Mouse (Mus musculus) olfactory bulb, adult 2 months (tissue): ENCODE measurements around the gene Kcnv2. TPM values are rescaled to one million over a fixed set of nuclear protein-coding genes. Genes with fewer than 3 reads are reported as not detected.

ENCODE experiments used
- H3K27ac ChIP-seq: fragments of 200-500 bp; 2 replicates; pipeline ENCODE4 v1.5.1; 2012; ENCODE audit warnings: low read depth, low read length; ENCODE audit not compliant: insufficient read depth
- H3K4me1 ChIP-seq: fragments of 200-500 bp; 2 replicates; pipeline ENCODE4 v1.6.1; 2012; ENCODE audit warnings: low read length; ENCODE audit not compliant: control insufficient read depth, insufficient read depth
- H3K4me3 ChIP-seq: fragments of 200-500 bp; 2 replicates; pipeline ENCODE4 v1.5.1; 2012; ENCODE audit warnings: mild to moderate bottlenecking, low read depth, low read length, moderate library complexity; ENCODE audit not compliant: insufficient read depth
- CTCF ChIP-seq: fragments of 200-500 bp; IDR thresholded peaks from 2 replicates; pipeline ENCODE4 v1.5.1; 2012; ENCODE audit warnings: low read depth, mild to moderate bottlenecking, low read length, moderate library complexity; ENCODE audit not compliant: insufficient read depth
- POLR2A ChIP-seq: fragments of 200-500 bp; IDR thresholded peaks from 2 replicates; pipeline ENCODE4 v1.6.1; 2012; ENCODE audit warnings: mild to moderate bottlenecking, low read depth, low read length, moderate library complexity; ENCODE audit not compliant: insufficient read depth
- WGBS: fragments of 180-500 bp; shearing (Covaris S2); methylation state at CpG from one replicate; pipeline ENCODE4 v1.1.7; 2018; 5-methylcytosine and 5-hydroxymethylcytosine counted together
- polyA plus RNA-seq: library from polyadenylated mRNA; stranded (reverse); fragments of >200 nt; gene quantifications from 2 replicates; pipeline ENCODE4 v1.2.4, GENCODE M21; 2012; ENCODE audit warnings: low replicate concordance; ENCODE audit not compliant: missing spikeins, insufficient read depth, insufficient read length

Gene Kcnv2
- polyA plus RNA-seq, 1 experiment = not detected

DNA sequence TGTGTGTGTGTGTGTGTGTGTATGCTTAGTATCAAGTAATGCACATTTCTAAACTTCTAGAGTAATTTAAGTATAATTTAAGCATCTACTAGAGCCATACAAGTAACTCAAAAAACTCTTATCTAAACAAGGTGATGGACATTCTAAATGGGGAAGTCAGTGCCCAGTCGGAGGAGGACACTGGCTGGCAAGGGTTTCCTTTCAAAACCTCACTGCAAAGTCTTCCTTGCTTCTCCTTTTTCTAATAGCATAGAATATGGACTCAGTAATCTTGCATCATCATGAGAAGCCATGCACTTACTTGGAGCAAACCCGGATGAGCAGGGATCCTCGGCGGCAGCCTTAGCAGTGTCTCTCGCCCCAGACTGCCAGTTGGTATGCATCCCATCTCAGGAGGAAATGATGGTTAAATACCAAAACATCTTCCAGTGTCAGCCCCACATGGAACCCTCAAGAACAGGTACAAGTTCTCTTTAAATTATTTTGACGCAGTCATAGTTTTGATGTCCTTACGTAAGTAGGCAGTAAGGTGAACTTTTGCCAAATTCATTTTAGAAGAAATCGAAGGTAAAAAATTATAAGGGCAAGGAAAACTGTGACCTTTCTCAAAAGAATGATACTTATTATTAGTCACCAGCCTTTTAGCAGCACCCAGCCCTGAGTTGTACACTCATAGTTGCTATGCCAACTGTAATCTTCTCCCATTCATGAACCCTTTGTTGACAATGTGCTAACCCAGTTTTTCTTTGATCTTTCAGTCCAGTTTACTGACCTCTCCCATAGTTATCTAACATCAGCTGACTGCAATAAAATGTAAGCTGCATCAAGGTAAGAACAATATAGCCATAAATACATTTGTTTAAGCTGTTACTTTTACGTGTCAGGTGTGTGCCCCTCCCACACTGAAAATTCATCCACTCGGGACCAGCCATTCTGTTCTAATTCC, 5.8 kb upstream of the Kcnv2 start:
- WGBS = 83% methylated on average over 10 of the region's 10 CpGs
- TF ChIP-seq POLR2A = no peak
- TF ChIP-seq CTCF = no peak
- Histone ChIP-seq H3K27ac (no peak overlapping the region), H3K4me3 (no peak overlapping the region), H3K4me1 (no peaks in the 10 kb centered on the region)

DNA sequence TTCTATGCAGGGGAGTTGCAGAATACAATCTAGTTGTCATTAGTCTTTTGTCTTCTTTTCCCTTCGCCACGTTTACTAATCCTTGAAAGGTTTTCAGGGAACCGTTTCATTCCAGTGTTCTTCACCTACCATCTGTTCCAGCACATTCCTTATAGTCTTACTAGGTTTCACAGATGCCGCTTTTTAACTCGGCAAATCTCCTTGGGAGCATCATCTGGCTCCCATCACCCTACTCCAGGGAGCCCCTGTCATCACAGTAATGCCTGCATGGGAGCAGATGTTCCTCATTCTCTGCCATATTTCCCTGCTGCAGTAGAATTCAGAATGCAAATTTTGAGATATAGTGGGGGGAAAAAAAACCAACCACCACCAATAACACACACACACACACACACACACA, 5.1 kb upstream of the Kcnv2 start:
- WGBS = 59% methylated on average over 5 of the region's 5 CpGs
- Histone ChIP-seq H3K4me1 (no peaks in the 10 kb centered on the region), H3K27ac (no peak overlapping the region), H3K4me3 (no peak overlapping the region)
- no peak for TF ChIP-seq CTCF
- no peak for TF ChIP-seq POLR2A

GRCm38 (mm10) chr19:27322911-27323627, 681 bp downstream of the Kcnv2 start:
- Histone ChIP-seq H3K4me1 (no peaks in the 10 kb centered on the region), H3K4me3 (no peak overlapping the region), H3K27ac (no peak overlapping the region)
- TF ChIP-seq CTCF (no peak), POLR2A (no peak)
- WGBS = 97% methylated on average over 42 of the region's 42 CpGs

- WGBS = 94% methylated on average over 6 of the region's 6 CpGs
- Histone ChIP-seq H3K27ac (no peak overlapping the region), H3K4me1 (no peaks in the 10 kb centered on the region), H3K4me3 (no peak overlapping the region)
- TF ChIP-seq CTCF = no peak
- no peak for TF ChIP-seq POLR2A
Observed at GRCm38 (mm10) chr19:27325558-27325957, 3.2 kb downstream of the Kcnv2 start.

- no peaks in the 10 kb centered on the region for H3K4me1 ChIP-seq
- TF ChIP-seq POLR2A = no peak
- TF ChIP-seq CTCF = no peak
- no peak overlapping the region for H3K27ac ChIP-seq
- 96% methylated on average over 6 of the region's 6 CpGs for WGBS
- H3K4me3 ChIP-seq = no peak overlapping the region
Observed at GRCm38 (mm10) chr19:27327569-27327968, 5.2 kb downstream of the Kcnv2 start.

DNA sequence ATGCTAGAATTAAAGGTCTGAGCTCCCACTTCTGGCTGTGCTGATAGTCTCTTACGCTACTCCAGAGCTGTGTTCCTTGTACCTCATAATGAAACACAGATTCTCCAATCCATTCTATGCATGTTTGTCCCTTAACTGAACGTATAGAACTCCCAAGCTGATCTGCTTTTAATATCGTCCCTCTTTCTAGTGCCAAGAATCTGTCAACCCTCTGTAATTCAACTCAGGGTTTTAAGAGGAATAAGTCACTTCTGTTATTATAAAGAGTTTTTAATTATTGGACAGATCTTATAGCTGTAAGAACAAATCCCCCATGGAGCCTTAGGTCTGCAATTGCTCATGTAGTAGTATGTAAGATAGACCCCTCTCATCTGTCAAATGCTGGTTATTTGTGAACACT, 5.8 kb downstream of the Kcnv2 start:
- no peak overlapping the region for H3K4me3 ChIP-seq
- no peak for TF ChIP-seq CTCF
- TF ChIP-seq POLR2A = no peak
- WGBS = 94% methylated on average over 3 of the region's 3 CpGs
- no peaks in the 10 kb centered on the region for H3K4me1 ChIP-seq
- no peak overlapping the region for H3K27ac ChIP-seq

DNA sequence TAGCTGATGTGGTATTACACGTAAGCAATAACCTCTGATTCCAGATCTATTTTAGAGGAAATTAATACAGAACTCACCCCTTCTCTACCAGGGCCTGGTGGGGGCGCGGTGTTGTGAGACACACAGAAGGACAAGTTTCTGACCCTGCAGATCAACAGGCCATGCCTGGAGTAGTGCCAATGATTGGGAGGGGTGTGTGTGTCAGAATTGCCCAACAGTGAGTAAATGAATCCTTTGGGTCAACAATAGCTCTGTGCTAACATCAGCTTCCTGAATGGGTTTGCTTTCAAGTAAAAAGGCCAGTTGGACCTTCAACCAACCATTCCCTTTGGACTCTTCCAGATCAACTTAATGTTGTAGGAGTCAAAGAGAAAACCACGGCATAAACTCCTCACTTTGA, 6.3 kb downstream of the Kcnv2 start:
- Histone ChIP-seq H3K4me1 (no peaks in the 10 kb centered on the region), H3K4me3 (no peak overlapping the region), H3K27ac (no peak overlapping the region)
- TF ChIP-seq POLR2A = no peak
- TF ChIP-seq CTCF = no peak
- WGBS = 93% methylated on average over 4 of the region's 4 CpGs

GRCm38 (mm10) chr19:27332207-27332794, 9.9 kb downstream of the Kcnv2 start:
- no peak for TF ChIP-seq POLR2A
- TF ChIP-seq CTCF = no peak
- no peak overlapping the region for H3K27ac ChIP-seq
- WGBS = 59% methylated on average over 6 of the region's 6 CpGs
- no peaks in the 10 kb centered on the region for H3K4me1 ChIP-seq
- H3K4me3 ChIP-seq = no peak overlapping the region
